Mouse (Mus musculus) heart, adult 10 weeks (tissue): ENCODE measurements around the gene Olfr922. TPM values are rescaled to one million over a fixed set of nuclear protein-coding genes. Genes with fewer than 3 reads are reported as not detected.

Experiments
- polyA plus RNA-seq: library from polyadenylated mRNA; stranded (reverse); fragments of 350-450 nt; fragmentation: Illumina TruSeq; extraction: RNeasy Lipid Tissue Mini Kit (QIAGEN cat#74804); gene quantifications from one replicate; pipeline ENCODE4 v1.2.3, GENCODE M21; 2014; ENCODE audit warnings: low read depth, low replicate concordance

Gene Olfr922
- not detected for polyA plus RNA-seq

DNA sequence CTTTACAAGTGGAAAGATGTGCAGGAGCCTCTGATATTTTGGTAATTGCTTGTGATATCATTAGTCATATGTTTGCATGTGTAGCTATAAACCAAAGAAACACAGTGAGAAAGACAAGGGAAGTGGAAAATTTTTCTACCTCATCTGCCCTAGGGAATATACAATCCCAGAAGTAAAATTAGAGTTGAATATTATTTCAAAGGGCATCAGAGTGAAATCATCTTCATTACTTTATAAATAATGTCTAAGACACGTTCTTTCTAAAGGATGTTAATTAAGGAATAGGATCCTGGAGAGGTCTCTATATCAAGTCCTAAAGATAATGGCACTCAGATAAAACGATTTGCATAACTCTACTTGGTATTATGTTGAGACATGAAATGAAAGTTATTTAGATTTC lies at the start of gene Olfr922:
Gene Olfr922 (plus strand): TSS at position 301 of the 400 bp plus-strand sequence.

GRCm38 (mm10) chr9:38772768-38773167 lies 41.6 kb upstream of the Olfr922 start, which contains the start of gene Olfr921:
TSS of gene Olfr921 (plus strand) at chr9:38773068.

DNA sequence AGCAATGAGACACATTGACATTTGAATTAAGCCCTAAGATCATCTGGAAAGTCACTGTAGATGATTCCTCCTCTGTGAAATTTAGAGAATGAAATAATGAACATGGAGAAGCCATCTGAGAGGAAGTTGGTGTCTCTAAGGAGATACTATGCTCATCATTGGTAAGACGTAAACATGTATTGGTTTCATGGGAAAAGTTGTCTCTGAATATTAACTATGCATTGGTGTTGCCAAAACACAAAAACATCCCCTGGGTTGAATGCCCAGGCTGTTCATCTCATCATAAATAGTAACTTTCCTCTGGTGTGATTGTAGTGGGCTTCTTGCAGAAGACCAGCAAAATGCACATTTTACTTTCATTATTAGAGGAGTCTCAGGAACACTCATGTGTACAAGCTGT lies 11.8 kb downstream of the Olfr922 start, which contains the start of gene Olfr923:
Gene Olfr923 (plus strand): TSS at position 301 of the 400 bp plus-strand sequence.

GRCm38 (mm10) chr9:38844149-38844548 lies 29.7 kb downstream of the Olfr922 start, which contains the start of gene Olfr924:
TSS of gene Olfr924 (plus strand) at chr9:38844449.

GRCm38 (mm10) chr9:38854760-38855159 lies 40.3 kb downstream of the Olfr922 start, which contains the start of gene Olfr26:
TSS of gene Olfr26 (plus strand) at chr9:38855060.

Other genes starting within 250 kb of the Olfr922 start
- not detected for gene Olfr912, start 234.4 kb upstream of the Olfr922 start, polyA plus RNA-seq
- not detected for gene Olfr913, start 221.9 kb upstream of the Olfr922 start, polyA plus RNA-seq
- not detected for gene Olfr914, start 209.5 kb upstream of the Olfr922 start, polyA plus RNA-seq
- gene Olfr916, start 154.7 kb upstream of the Olfr922 start, polyA plus RNA-seq = not detected
- not detected for gene Olfr917, start 148.8 kb upstream of the Olfr922 start, polyA plus RNA-seq
- not detected for gene Olfr918, start 140.0 kb upstream of the Olfr922 start, polyA plus RNA-seq
- not detected for gene Olfr919, start 110.9 kb upstream of the Olfr922 start, polyA plus RNA-seq
- gene Vwa5a, start 96.3 kb upstream of the Olfr922 start, polyA plus RNA-seq = 27.9 TPM
- gene Olfr920, start 62.3 kb upstream of the Olfr922 start, polyA plus RNA-seq = 0.24 TPM
- not detected for gene Olfr921, start 41.5 kb upstream of the Olfr922 start, polyA plus RNA-seq
- gene Olfr923, start 11.9 kb downstream of the Olfr922 start, polyA plus RNA-seq = not detected
- gene Olfr924, start 29.8 kb downstream of the Olfr922 start, polyA plus RNA-seq = not detected
- gene Olfr26, start 40.4 kb downstream of the Olfr922 start, polyA plus RNA-seq = not detected
- not detected for gene Olfr926, start 62.5 kb downstream of the Olfr922 start, polyA plus RNA-seq
- not detected for gene Olfr930, start 115.2 kb downstream of the Olfr922 start, polyA plus RNA-seq
- not detected for gene Olfr933, start 157.7 kb downstream of the Olfr922 start, polyA plus RNA-seq
- not detected for gene Olfr934, start 173.7 kb downstream of the Olfr922 start, polyA plus RNA-seq
- not detected for gene Olfr935, start 185.1 kb downstream of the Olfr922 start, polyA plus RNA-seq
- gene Olfr146, start 208.8 kb downstream of the Olfr922 start, polyA plus RNA-seq = not detected